Mouse (Mus musculus) spleen, postnatal 36 days (tissue): ENCODE measurements around the gene Plrg1.

Experiments used
- DNase-seq, 2 experiments: peaks; one replicate each; pipeline ENCODE4 v3.0.0; 2022; ENCODE audit warnings: low spot score in 2 of 2, mixed read lengths in 1 of 2

Gene Plrg1

GRCm38 (mm10) chr3:83055281-83056038, at the start of gene Plrg1:
Gene Plrg1, plus strand, starts transcription at chr3:83055522.
- DNase-seq = peak; percentile 96 to 98

- no peak for DNase-seq
These were observed 47.8 kb upstream of the Plrg1 start, which contains the start of gene Fgg for GRCm38 (mm10) chr3:83007557-83007956. Gene Fgg, plus strand, starts transcription at chr3:83007724.

- no peak for DNase-seq
These were observed 45.0 kb upstream of the Plrg1 start for GRCm38 (mm10) chr3:83010291-83010690.

GRCm38 (mm10) chr3:83011136-83011535, 44.2 kb upstream of the Plrg1 start:
- DNase-seq = no peak

GRCm38 (mm10) chr3:83011565-83011964, 43.8 kb upstream of the Plrg1 start:
- no peak for DNase-seq

- DNase-seq = no peak
These were observed 42.7 kb upstream of the Plrg1 start for GRCm38 (mm10) chr3:83012636-83013035.

- DNase-seq = no peak
These were observed 41.4 kb upstream of the Plrg1 start for GRCm38 (mm10) chr3:83013951-83014350.

GRCm38 (mm10) chr3:83016236-83016635, 39.1 kb upstream of the Plrg1 start:
- DNase-seq = no peak

GRCm38 (mm10) chr3:83020387-83020786, 34.9 kb upstream of the Plrg1 start:
- DNase-seq = no peak

GRCm38 (mm10) chr3:83021176-83021575, 34.1 kb upstream of the Plrg1 start:
- no peak for DNase-seq

- DNase-seq = no peak
These were observed 30.3 kb upstream of the Plrg1 start for GRCm38 (mm10) chr3:83025036-83025435.

- DNase-seq = no peak
These were observed 29.6 kb upstream of the Plrg1 start, which contains the start of gene Fga for GRCm38 (mm10) chr3:83025475-83026301. Gene Fga, plus strand, starts transcription at chr3:83026076.

- DNase-seq = no peak
These were observed 27.6 kb upstream of the Plrg1 start for GRCm38 (mm10) chr3:83027546-83028251.

GRCm38 (mm10) chr3:83030331-83030730, 25.0 kb upstream of the Plrg1 start:
- DNase-seq = no peak

GRCm38 (mm10) chr3:83032746-83033308, 22.5 kb upstream of the Plrg1 start:
- DNase-seq = no peak

- no peak for DNase-seq
These were observed 21.5 kb upstream of the Plrg1 start for GRCm38 (mm10) chr3:83033801-83034200.

GRCm38 (mm10) chr3:83038865-83039264, 16.5 kb upstream of the Plrg1 start:
- DNase-seq = no peak

GRCm38 (mm10) chr3:83039666-83040065, 15.7 kb upstream of the Plrg1 start:
- no peak for DNase-seq

GRCm38 (mm10) chr3:83042451-83042850, 12.9 kb upstream of the Plrg1 start:
- no peak for DNase-seq

GRCm38 (mm10) chr3:83046649-83047048, 8.7 kb upstream of the Plrg1 start:
- DNase-seq = no peak

GRCm38 (mm10) chr3:83049680-83050079, 5.6 kb upstream of the Plrg1 start, which contains the start of gene Fgb:
Gene Fgb, minus strand, starts transcription at chr3:83049863.
- DNase-seq = no peak

- no peak for DNase-seq
These were observed 4.7 kb upstream of the Plrg1 start for GRCm38 (mm10) chr3:83050661-83051060.
